ENCODE assay signal across 7 mouse cellular contexts in genomic region chr8:89271381-89272355, GRCm38 (mm10).
A peak's percentile ranks its signal among the peaks of the same experiment; 100 is the strongest.
DNase-seq lines count a peak whose midpoint lies in the region; ATAC-seq lines count a peak whose summit lies in the region.

No protein-coding gene starts in this region.

- peak overlapping the region; percentile 49; the same call in 1 of the 2 replicates for H3K9ac ChIP-seq in lung, embryonic 16.5 days (ENCODE audit: low read length)
- no peak overlapping the region for H3K9ac ChIP-seq in intestine, embryonic 15.5 days
- H3K9ac ChIP-seq in neural tube, embryonic 14.5 days (replicated peaks; ENCODE audit: low read depth, low read length) = peak overlapping the region; percentile 25; the same call in 1 of the 2 replicates

- H3K9me3 ChIP-seq in lung, embryonic 16.5 days (ENCODE audit: control insufficient read depth, low read length) = no peaks in the 10 kb centered on the region
- no peaks in the 10 kb centered on the region for H3K9me3 ChIP-seq in intestine, embryonic 15.5 days
- no peaks in the 10 kb centered on the region for H3K9me3 ChIP-seq in neural tube, embryonic 14.5 days (ENCODE audit: control insufficient read depth, low read length)

- DNase-seq in lung, postnatal 14 days = no peak
- DNase-seq in embryo, embryonic 11.5 days (ENCODE audit: low read depth, low spot score) = peak; percentile 14
- no peak for DNase-seq in c-Kit-positive CD71-positive TER-119-positive erythroid progenitor cells, embryonic 14.5 days (ENCODE audit: low spot score)

- no peak overlapping the region for H3K27ac ChIP-seq in lung, embryonic 16.5 days (ENCODE audit: low read length)
- no peak overlapping the region for H3K27ac ChIP-seq in intestine, embryonic 15.5 days
- peak overlapping the region; percentile 60 for H3K27ac ChIP-seq in neural tube, embryonic 14.5 days (ENCODE audit: low read depth, low read length)

- peak overlapping the region; percentile 48 for H3K4me3 ChIP-seq in lung, embryonic 16.5 days (ENCODE audit: low read length)
- H3K4me3 ChIP-seq in intestine, embryonic 15.5 days (replicated peaks) = peak overlapping the region; percentile 35
- peak overlapping the region; percentile 17 for H3K4me3 ChIP-seq in neural tube, embryonic 14.5 days (ENCODE audit: low read depth, low read length)

- ATAC-seq in lung, embryonic 16.5 days (ENCODE audit: low read depth) = no peak
- ATAC-seq in intestine, embryonic 15.5 days = no peak
- peak; percentile 82 for ATAC-seq in neural tube, embryonic 14.5 days (ENCODE audit: low read depth)
- ATAC-seq in megakaryocyte-erythroid progenitor cell, adult 5-6 weeks (replicated peaks; ENCODE audit: low FRiP score, low TSS enrichment, poor library complexity, severe bottlenecking) = no peak

- peaks cover 17% of the 10 kb centered on the region for H3K27me3 ChIP-seq in lung, embryonic 16.5 days (ENCODE audit: control insufficient read depth, insufficient read depth, low read depth, low read length)
- peaks cover 7% of the 10 kb centered on the region for H3K27me3 ChIP-seq in intestine, embryonic 15.5 days (replicated peaks)
- H3K27me3 ChIP-seq in neural tube, embryonic 14.5 days (ENCODE audit: control insufficient read depth, insufficient read depth, low read length) = no peaks in the 10 kb centered on the region

- WGBS in lung, embryonic 16.5 days = 20% methylated on average over 22 of the region's 22 CpGs
- WGBS in intestine, embryonic 15.5 days = 30% methylated on average over 22 of the region's 22 CpGs
- 4% methylated on average over 22 of the region's 22 CpGs for WGBS in neural tube, embryonic 14.5 days

- H3K4me2 ChIP-seq in lung, embryonic 16.5 days (ENCODE audit: low read depth, low read length) = peak overlapping the region; percentile 78
- H3K4me2 ChIP-seq in intestine, embryonic 15.5 days (replicated peaks) = peak overlapping the region; percentile 80
- H3K4me2 ChIP-seq in neural tube, embryonic 14.5 days (ENCODE audit: low read depth, low read length) = peak overlapping the region; percentile 44

- no peaks in the 10 kb centered on the region for H3K36me3 ChIP-seq in lung, embryonic 16.5 days (ENCODE audit: control insufficient read depth, insufficient read depth, low read length)
- H3K36me3 ChIP-seq in intestine, embryonic 15.5 days = no peaks in the 10 kb centered on the region
- H3K36me3 ChIP-seq in neural tube, embryonic 14.5 days (ENCODE audit: control insufficient read depth, insufficient read depth, low read length) = no peaks in the 10 kb centered on the region

- no peaks in the 10 kb centered on the region for H3K4me1 ChIP-seq in lung, embryonic 16.5 days (replicated peaks; ENCODE audit: control insufficient read depth, insufficient read depth, low read length)
- H3K4me1 ChIP-seq in intestine, embryonic 15.5 days (replicated peaks) = 0 out of 2 replicates have a peak, but pooled peaks cover 7% of the 10 kb centered on the region
- 0 out of 2 replicates have a peak, but pooled peaks cover 4% of the 10 kb centered on the region for H3K4me1 ChIP-seq in neural tube, embryonic 14.5 days (ENCODE audit: control insufficient read depth, insufficient read depth, low read length)
